Mouse (Mus musculus) heart, postnatal 14 days (tissue): Measurements from ENCODE around the gene Scrt2. TPM values are rescaled to one million over a fixed set of nuclear protein-coding genes. Genes with fewer than 3 reads are reported as not detected.
"Not testable (repeated sequence)": the region's sequence is repeated elsewhere in the genome, so short reads cannot be mapped to it uniquely, and the experiment has no call there.

Experiments
- DNase-seq, 2 experiments: peaks; one replicate each; pipeline ENCODE4 v3.0.0; 2021 to 2022
- intact Hi-C: fragments of 180-260 bp; cut with DNase I; formaldehyde crosslinking; loops from one replicate; pipeline ENCODE4 v1.15.1; 2025
- long read RNA-seq, 2 experiments: library from polyadenylated mRNA; stranded (forward); transcript quantifications; one replicate each; pipeline ENCODE4 v2.0.0; 2021
- total RNA-seq, 2 experiments: library from RNA; stranded (reverse); gene quantifications; 2 replicates each; pipeline ENCODE4 v1.2.3; 2021

Scrt2 gene
- total RNA-seq = not detected
- long read RNA-seq, experiment 1 = 0 reads
- long read RNA-seq, experiment 2 = 0 reads

- peak; percentile 23 to 33 for DNase-seq
- intact Hi-C loops = no loop called here
Measured at GRCm38 (mm10) chr2:152080685-152081541, at the start of gene Scrt2. Scrt2 (plus strand) TSS chr2:152081529.

DNA sequence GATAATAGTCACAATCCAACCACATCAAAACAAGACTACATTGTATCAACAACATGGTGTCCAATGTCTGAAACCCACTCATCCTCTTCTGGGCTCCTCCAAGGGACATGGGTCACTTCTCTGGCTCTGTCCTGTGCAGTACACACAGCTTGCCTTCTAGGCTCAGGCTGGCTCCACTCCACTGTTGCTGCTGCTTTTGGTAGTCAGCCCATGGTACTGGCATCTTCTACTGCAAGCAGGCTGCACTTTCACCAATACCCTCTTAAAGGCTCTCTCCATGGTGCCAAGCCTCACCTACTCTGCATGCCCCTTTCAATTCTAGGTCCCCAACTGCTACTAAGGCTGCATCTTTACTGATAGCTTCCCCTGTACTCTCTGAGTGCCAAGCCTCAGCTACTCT lies 41.2 kb upstream of the Scrt2 start:
- intact Hi-C loops = no loop called here
- no peak for DNase-seq

DNA sequence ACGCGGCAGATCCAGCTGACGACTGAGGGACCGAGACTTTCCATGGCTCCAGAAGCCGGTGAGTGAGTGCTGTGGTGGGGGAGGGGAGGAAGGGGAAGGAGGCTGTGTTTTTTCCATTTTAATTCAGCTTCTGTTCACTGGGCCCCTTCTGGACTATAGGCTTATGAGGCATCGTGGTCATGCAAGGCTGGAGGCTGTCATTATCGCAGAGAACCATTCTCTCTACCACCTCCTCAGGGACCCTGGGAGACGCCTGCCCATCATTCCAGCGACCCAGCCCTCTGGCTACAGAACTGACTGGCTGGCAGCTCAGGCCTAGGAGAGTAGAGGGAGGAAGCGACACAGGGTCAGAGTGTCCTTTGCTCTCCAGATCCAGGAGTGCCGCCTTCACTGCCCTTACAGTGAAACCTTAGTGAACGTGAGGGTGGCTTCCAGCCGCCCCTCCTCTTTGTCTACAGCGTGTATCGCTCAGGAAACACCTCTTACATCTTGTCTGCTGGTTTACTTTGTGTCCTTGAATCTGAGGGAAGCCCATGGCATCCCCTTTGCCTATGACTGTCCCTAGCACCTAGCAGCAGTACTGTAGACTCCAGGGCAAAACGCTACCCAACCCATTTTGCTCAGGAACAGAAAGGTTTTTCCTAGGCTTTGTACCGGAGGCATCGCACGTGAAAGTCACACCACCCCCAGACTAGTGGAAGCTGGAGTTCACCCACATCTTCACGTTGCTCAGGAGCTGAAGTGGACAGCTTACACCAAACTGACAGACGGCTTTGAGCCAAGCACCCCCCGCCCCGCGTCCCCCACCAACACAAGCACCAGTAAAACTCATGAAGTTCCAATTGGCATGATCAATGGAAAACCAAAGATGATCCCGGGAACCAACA lies 34.0 kb upstream of the Scrt2 start:
- no peak for DNase-seq
- intact Hi-C loops = no loop called here

- DNase-seq = peak in 1 of 2 experiments; percentile 9
- intact Hi-C loops = no loop called here
Measured at GRCm38 (mm10) chr2:152048003-152048980, 33.0 kb upstream of the Scrt2 start.

DNA sequence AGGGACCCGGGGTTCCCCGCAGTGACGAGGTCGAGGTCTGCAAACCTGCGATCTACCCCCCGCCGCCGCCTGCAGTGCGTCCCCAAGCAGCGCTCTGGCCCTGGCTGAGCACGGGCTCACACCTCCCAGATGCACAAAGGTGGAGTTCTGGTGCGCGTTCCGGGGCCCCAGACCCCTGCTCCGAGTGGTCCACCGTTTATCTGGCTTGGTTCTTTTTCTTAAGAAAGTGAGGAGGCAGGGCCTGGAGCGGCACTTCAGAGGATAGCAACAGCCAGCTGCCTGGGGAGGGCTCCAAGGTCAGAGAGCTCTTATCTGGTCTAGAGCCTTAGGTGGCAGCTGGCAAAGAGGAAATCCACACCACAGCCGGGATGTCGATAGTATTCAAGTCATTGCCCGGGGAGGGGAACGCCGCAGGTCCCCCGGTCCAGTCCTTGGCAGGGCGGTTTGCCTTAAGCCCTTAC lies 32.3 kb upstream of the Scrt2 start:
- no peak for DNase-seq
- intact Hi-C loops = no loop called here

DNA sequence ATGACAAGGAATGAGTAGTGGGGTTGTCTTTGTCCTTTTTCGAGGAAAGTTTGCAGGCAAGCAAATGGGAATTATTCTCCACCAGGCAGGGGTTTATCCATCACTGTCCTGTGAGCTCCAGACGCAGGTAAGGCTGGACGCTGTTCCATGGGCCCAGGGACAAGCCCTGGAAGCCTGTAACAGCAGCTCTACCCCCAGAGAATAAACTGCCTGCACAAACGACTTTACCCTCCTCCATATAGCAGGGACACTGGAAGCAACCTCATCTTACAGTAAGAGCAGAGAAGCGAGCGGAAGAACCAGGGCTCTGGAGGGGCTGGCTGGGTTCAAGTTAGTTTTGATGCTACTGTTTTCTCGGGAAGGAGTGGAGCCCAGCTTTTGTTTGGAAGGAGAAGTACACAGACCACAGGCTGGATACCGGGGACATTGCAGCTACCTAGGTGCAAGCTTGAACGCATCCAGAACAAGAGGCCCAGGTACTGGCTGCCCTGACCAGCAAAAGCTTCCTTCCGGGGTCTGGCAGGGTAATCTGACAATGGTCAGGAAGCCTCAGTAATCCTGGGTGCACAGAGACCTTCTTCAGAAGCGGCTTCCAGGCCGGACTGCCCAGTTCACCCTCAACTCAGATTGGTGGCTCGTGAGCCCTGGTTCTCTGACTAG lies 31.6 kb upstream of the Scrt2 start:
- no peak for DNase-seq
- intact Hi-C loops = no loop called here

GRCm38 (mm10) chr2:152050316-152050715 lies 31.0 kb upstream of the Scrt2 start:
- no peak for DNase-seq
- intact Hi-C loops = no loop called here

DNA sequence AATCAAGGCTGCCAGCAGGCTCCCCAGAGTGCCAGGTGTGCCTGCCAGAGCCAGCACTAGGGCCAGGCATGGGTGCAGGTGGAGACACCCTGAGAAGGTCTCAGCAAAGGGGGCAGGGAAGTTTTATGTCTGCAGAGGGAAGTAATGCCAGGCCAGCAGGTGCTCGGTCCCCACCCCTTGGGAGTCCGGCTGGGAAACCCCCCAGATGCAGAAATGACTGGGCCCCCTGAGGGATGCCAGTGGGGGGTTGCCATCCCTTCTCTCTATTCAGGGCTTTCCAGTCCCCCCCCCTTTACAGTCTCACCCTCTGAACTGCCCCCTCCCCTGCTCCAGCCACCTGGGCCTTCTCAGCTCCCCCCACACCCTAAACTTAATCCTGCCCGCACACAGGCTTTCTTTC lies 29.3 kb upstream of the Scrt2 start:
- intact Hi-C loops = no loop called here
- DNase-seq = no peak

DNA sequence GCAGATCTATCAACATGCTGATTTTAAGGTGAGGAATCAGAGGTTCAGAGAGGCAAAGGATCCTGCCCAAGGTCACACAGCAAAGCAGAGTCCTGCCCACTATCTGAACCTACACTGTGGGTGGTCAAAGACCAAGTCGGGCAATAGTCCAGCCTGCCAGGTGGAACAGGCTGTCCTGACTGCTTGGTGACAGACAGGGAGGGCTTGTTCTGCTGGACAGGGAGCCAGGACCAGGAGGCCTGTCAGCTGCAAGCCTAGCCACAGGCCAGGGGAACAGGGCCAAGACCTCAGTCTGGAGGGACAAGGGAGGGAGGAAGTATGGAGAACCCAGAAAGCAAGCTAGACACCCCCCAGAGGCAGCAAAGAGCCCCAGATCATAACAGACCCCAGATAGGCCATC lies 25.9 kb upstream of the Scrt2 start:
- DNase-seq = no peak
- intact Hi-C loops = no loop called here

GRCm38 (mm10) chr2:152056368-152057251 lies 24.7 kb upstream of the Scrt2 start:
- intact Hi-C loops = no loop called here
- no peak for DNase-seq

DNA sequence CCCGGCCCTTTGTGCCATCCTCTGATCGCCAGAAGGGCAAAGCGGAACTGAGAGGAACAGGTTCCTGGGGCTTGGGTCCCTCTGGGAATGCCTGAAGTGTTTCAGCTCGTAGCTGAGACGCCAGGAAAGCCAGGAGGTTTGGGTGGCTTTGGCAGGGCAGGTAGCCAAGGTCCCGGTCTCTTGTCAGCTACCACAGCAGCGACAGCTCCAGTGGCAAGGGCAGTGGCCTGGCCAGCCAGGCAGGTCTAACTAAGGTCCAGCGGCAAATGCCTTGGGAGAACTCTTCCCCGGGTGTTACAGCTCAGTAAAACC lies 24.1 kb upstream of the Scrt2 start:
- DNase-seq = no peak
- intact Hi-C loops = no loop called here

- DNase-seq, intact Hi-C loops: not testable (repeated sequence)
Measured at GRCm38 (mm10) chr2:152062817-152063216, 18.5 kb upstream of the Scrt2 start.

DNA sequence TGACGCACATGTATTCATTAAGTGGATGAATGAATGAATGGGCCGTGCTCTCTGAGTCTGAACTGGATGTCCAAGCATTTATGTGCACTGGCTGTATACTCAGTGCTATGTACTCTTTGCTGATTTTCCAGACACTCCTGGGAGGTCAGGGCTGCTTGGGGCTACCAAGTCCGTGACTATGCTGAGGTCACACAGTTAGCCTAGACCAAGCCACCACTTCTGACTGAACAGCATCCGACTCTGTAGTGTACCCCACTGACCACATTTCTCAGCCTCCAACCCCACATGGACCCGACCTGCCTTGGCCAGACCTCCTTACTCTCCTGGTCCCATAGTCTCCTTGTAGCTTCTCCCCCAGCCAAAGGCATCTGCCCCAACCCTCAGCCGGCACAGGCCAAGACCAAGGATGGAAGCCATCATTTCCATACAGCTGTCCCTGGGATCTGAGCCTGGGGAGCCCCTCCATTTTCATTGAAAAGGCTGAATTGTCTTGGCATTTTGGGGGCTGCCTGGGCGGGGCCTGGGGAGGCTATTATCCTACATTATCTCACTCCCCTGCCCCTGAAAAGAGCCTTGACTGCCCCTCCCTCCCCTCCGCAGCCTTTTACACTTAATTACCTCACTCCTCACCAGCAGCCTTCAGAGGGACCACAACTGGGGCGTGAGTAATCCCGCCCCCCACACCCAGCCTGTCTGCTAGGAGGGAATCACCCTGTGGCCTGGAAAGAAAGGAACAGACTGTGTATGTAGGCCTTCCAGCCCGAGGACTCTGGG lies 12.5 kb upstream of the Scrt2 start:
- no peak for DNase-seq
- intact Hi-C loops = no loop called here

GRCm38 (mm10) chr2:152069434-152069786 lies 11.9 kb upstream of the Scrt2 start:
- intact Hi-C loops = no loop called here
- DNase-seq = no peak

- DNase-seq = no peak
- intact Hi-C loops = no loop called here
Measured at GRCm38 (mm10) chr2:152069941-152070340, 11.4 kb upstream of the Scrt2 start.

DNA sequence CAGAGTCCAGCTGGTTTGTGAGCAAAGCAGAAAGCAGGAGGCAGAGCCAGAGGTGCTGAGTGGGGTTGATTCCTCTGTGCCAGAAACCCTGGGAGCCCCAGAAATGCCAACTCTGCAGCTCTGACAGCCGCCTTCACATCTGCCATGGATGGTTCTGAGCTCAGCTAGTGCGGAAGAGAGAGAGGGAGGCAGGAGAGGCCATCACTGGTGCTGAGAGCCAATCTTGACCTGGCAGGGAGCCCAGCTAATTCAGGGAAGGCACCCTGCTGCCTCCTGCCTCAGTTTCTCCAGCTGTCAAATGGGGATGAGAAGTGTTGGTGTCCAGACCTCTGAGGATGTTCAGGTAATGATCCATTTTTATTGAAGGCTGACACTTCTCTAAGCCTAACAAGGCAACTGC lies 6.8 kb upstream of the Scrt2 start:
- DNase-seq = no peak
- intact Hi-C loops = no loop called here

DNA sequence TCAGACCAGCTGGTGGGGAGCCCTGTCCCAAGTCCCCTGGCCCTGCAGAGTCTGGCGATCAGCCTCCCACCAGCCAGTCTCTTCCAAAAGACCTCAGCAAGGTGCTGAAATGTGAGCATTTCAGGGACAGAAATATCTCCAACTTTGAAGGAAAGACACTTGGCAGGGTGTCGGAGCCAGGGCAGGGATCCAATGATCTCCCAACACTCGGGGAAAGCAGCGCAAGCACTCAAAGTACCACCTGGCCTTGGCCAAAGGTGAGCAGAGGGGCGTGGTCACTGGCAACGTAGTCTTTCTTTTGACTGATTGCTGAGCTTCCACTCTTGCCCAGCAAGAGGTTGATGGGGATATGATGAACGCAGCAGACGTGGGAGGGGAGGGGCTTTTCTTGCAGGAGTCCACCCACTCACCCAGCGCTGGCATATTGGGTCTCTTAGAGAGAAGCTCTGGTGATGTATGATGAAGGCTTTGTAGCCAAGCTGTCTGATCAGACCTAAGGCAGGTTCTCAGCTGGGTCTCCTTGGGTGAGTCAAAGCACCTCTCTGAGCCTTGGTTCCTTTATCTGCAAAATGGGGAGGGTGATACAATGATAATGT lies 5.9 kb upstream of the Scrt2 start:
- no peak for DNase-seq
- intact Hi-C loops = no loop called here

DNA sequence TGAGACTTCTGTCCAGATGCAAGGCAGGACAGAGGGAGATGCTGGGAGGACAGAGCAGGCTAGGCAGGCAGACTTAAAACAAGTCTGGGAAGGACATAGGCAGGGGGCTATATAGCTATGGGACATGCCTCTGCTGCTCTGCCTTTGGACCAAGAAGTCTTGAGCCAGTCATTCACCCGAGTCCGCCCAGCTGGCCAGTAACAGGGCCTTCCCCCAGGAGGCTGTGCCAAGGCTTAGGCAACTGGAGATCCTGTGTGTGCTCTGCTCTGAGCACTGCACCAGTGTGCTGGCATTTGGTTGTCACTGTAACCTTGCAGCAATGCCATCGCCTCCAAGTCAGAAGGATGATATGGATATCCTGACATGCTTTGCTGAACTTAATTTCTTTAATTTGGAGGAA lies 4.0 kb upstream of the Scrt2 start:
- intact Hi-C loops = no loop called here
- DNase-seq = no peak
